32 mouse cellular contexts compared by ENCODE assay signal in genomic region chr10:15397114-15397513, GRCm38 (mm10).
DNase-seq lines count a peak whose midpoint lies in the region; ATAC-seq and TF ChIP-seq lines count a peak whose summit lies in the region.
"Had no signal": no experiment of that assay in that cellular context is flagged by ENCODE, and none has a peak within 500 bp of the region (broad histone marks: within the 10 kb centered on the region; RNA-seq: fewer than 3 reads in every experiment).

No protein-coding gene starts in this region.

- H3K4me3 ChIP-seq in forebrain, embryonic 13.5 days = no peak overlapping the region
- no peak overlapping the region for H3K4me3 ChIP-seq in forebrain, embryonic 16.5 days (replicated peaks; ENCODE audit: low read length)
- no peak overlapping the region for H3K4me3 ChIP-seq in limb, embryonic 14.5 days (replicated peaks; ENCODE audit: low read length)
- H3K4me3 ChIP-seq in limb, embryonic 10.5 days = no peak overlapping the region
- H3K4me3 ChIP-seq in midbrain, postnatal 0 days (ENCODE audit: low read depth, low read length) = no peak overlapping the region
- no peak overlapping the region for H3K4me3 ChIP-seq in midbrain, embryonic 16.5 days (ENCODE audit: low read depth, low read length)
- H3K4me3 ChIP-seq: embryonic facial prominence, embryonic 13.5 days; erythroblast, embryonic 14.5 days; forebrain, embryonic 12.5 days; heart, adult 2 months; heart, embryonic 12.5 days; intestine, embryonic 15.5 days had no signal

- no peak overlapping the region for H3K9ac ChIP-seq in forebrain, embryonic 13.5 days
- no peak overlapping the region for H3K9ac ChIP-seq in forebrain, embryonic 16.5 days (replicated peaks; ENCODE audit: low read depth, low read length)
- H3K9ac ChIP-seq in limb, embryonic 14.5 days (ENCODE audit: low read depth, low read length, severe bottlenecking) = no peak overlapping the region
- no peak overlapping the region for H3K9ac ChIP-seq in midbrain, postnatal 0 days (replicated peaks; ENCODE audit: low read length, poor library complexity, severe bottlenecking)
- no peak overlapping the region for H3K9ac ChIP-seq in midbrain, embryonic 16.5 days (ENCODE audit: low read depth, low read length)
- H3K9ac ChIP-seq: embryonic facial prominence, embryonic 13.5 days; forebrain, embryonic 12.5 days; heart, embryonic 12.5 days; intestine, embryonic 15.5 days had no signal

- TF ChIP-seq CTCF in midbrain, postnatal 0 days (IDR thresholded peaks at IDR 0.05) = no peak
- TF ChIP-seq CTCF in brain, embryonic 14.5 days (IDR thresholded peaks at IDR 0.05; ENCODE audit: borderline replicate concordance, extremely low read depth, insufficient read depth, insufficient read length) = no peak

- H3K4me2 ChIP-seq in forebrain, embryonic 13.5 days = no peak overlapping the region
- H3K4me2 ChIP-seq in forebrain, embryonic 16.5 days (ENCODE audit: low read length) = no peak overlapping the region
- no peak overlapping the region for H3K4me2 ChIP-seq in limb, embryonic 14.5 days (replicated peaks; ENCODE audit: low read depth, low read length, severe bottlenecking)
- no peak overlapping the region for H3K4me2 ChIP-seq in midbrain, postnatal 0 days (ENCODE audit: low read depth, low read length, poor library complexity, severe bottlenecking)
- H3K4me2 ChIP-seq in midbrain, embryonic 16.5 days (ENCODE audit: low read length) = no peak overlapping the region
- H3K4me2 ChIP-seq: embryonic facial prominence, embryonic 13.5 days; forebrain, embryonic 12.5 days; heart, embryonic 12.5 days; intestine, embryonic 15.5 days; midbrain, embryonic 11.5 days had no signal

- H3K27ac ChIP-seq in forebrain, embryonic 13.5 days = no peak overlapping the region
- H3K27ac ChIP-seq in forebrain, embryonic 16.5 days (ENCODE audit: low read length) = no peak overlapping the region
- no peak overlapping the region for H3K27ac ChIP-seq in limb, embryonic 14.5 days (replicated peaks; ENCODE audit: low read depth, low read length)
- H3K27ac ChIP-seq in limb, embryonic 10.5 days = no peak overlapping the region
- no peak overlapping the region for H3K27ac ChIP-seq in midbrain, postnatal 0 days (ENCODE audit: low read depth, low read length)
- H3K27ac ChIP-seq in midbrain, embryonic 16.5 days (ENCODE audit: low read length) = no peak overlapping the region
- H3K27ac ChIP-seq: embryonic facial prominence, embryonic 13.5 days; forebrain, embryonic 12.5 days; heart, adult 2 months; intestine, embryonic 15.5 days; kidney, postnatal 0 days had no signal

- no peak for TF ChIP-seq POLR2A in limb, embryonic 14.5 days (IDR thresholded peaks at IDR 0.05; ENCODE audit: borderline replicate concordance, extremely low read depth, insufficient read depth, insufficient read length)
- no peak for TF ChIP-seq POLR2A in brain, embryonic 14.5 days (IDR thresholded peaks at IDR 0.05; ENCODE audit: borderline replicate concordance, extremely low read depth, insufficient read depth, insufficient read length, poor library complexity, severe bottlenecking)

- 59% methylated on average over 1 of the region's 1 CpGs for WGBS in forebrain, embryonic 13.5 days
- WGBS in forebrain, embryonic 16.5 days = 18% methylated on average over 1 of the region's 1 CpGs
- WGBS in limb, embryonic 14.5 days = 28% methylated on average over 1 of the region's 1 CpGs
- WGBS in limb, embryonic 10.5 days = 96% methylated on average over 1 of the region's 1 CpGs
- WGBS in midbrain, postnatal 0 days = 53% methylated on average over 1 of the region's 1 CpGs
- WGBS in midbrain, embryonic 16.5 days = 57% methylated on average over 1 of the region's 1 CpGs

- H3K36me3 ChIP-seq in forebrain, embryonic 13.5 days (ENCODE audit: poor library complexity, severe bottlenecking) = no peaks in the 10 kb centered on the region
- H3K36me3 ChIP-seq in forebrain, embryonic 16.5 days (ENCODE audit: control insufficient read depth, insufficient read depth) = no peaks in the 10 kb centered on the region
- no peaks in the 10 kb centered on the region for H3K36me3 ChIP-seq in limb, embryonic 14.5 days (ENCODE audit: control insufficient read depth, insufficient read depth, low read length)
- H3K36me3 ChIP-seq in limb, embryonic 10.5 days = no peaks in the 10 kb centered on the region
- H3K36me3 ChIP-seq in midbrain, postnatal 0 days (ENCODE audit: insufficient read depth, low read length) = no peaks in the 10 kb centered on the region
- H3K36me3 ChIP-seq in midbrain, embryonic 16.5 days (ENCODE audit: control insufficient read depth, insufficient read depth, low read length) = no peaks in the 10 kb centered on the region
- H3K36me3 ChIP-seq: embryonic facial prominence, embryonic 13.5 days; forebrain, embryonic 12.5 days; heart, embryonic 12.5 days; intestine, embryonic 15.5 days had no signal

- no peaks in the 10 kb centered on the region for H3K9me3 ChIP-seq in forebrain, embryonic 13.5 days (replicated peaks)
- no peaks in the 10 kb centered on the region for H3K9me3 ChIP-seq in forebrain, embryonic 16.5 days (ENCODE audit: control insufficient read depth, low read length)
- no peaks in the 10 kb centered on the region for H3K9me3 ChIP-seq in limb, embryonic 14.5 days (ENCODE audit: control insufficient read depth, low read length)
- no peaks in the 10 kb centered on the region for H3K9me3 ChIP-seq in limb, embryonic 10.5 days (replicated peaks)
- no peaks in the 10 kb centered on the region for H3K9me3 ChIP-seq in midbrain, postnatal 0 days (ENCODE audit: low read length)
- no peaks in the 10 kb centered on the region for H3K9me3 ChIP-seq in midbrain, embryonic 16.5 days (replicated peaks; ENCODE audit: control insufficient read depth, low read length, poor library complexity, severe bottlenecking)
- H3K9me3 ChIP-seq: embryonic facial prominence, embryonic 13.5 days; forebrain, embryonic 12.5 days; heart, embryonic 12.5 days; intestine, embryonic 15.5 days had no signal

- DNase-seq in limb, embryonic 14.5 days (ENCODE audit: low spot score) = peak; percentile 41
- DNase-seq in limb, embryonic 10.5 days (ENCODE audit: low spot score) = no peak
- peak; percentile 36 for DNase-seq in midbrain, postnatal 0 days (ENCODE audit: low spot score)
- DNase-seq in brain, embryonic 14.5 days (ENCODE audit: low read depth) = peak; percentile 58
- DNase-seq in ovary, postnatal 10 days (ENCODE audit: low spot score) = no peak
- DNase-seq: adrenal gland, postnatal 14 days; cerebellum, adult 11-12 months; cerebellum, adult 9-11 months; embryo, embryonic 11 days; heart, adult 2 months; heart, postnatal 4 days; kidney, adult 8-10 months; kidney, postnatal 4 days; layer of hippocampus, postnatal 36 days; left cerebral cortex, postnatal 4 days; liver; right cerebral cortex, adult 18-20 months; spleen, adult 18-20 months; thymus, adult 2 months; thymus, postnatal 36 days had no signal

- H3K4me1 ChIP-seq in forebrain, embryonic 13.5 days = no peaks in the 10 kb centered on the region
- H3K4me1 ChIP-seq in forebrain, embryonic 16.5 days (replicated peaks; ENCODE audit: control insufficient read depth, insufficient read depth, low read length) = no peaks in the 10 kb centered on the region
- H3K4me1 ChIP-seq in limb, embryonic 14.5 days (ENCODE audit: control insufficient read depth, insufficient read depth, low read length) = no peaks in the 10 kb centered on the region
- no peaks in the 10 kb centered on the region for H3K4me1 ChIP-seq in limb, embryonic 10.5 days
- no peaks in the 10 kb centered on the region for H3K4me1 ChIP-seq in midbrain, postnatal 0 days (ENCODE audit: insufficient read depth, low read length)
- no peaks in the 10 kb centered on the region for H3K4me1 ChIP-seq in midbrain, embryonic 16.5 days (ENCODE audit: control insufficient read depth, insufficient read depth, low read length)
- H3K4me1 ChIP-seq: forebrain, embryonic 12.5 days; heart, embryonic 12.5 days; intestine, embryonic 15.5 days had no signal

- ATAC-seq in forebrain, embryonic 13.5 days = 0 out of 2 replicates have a peak, but pooled peaks have one; percentile 43
- no peak for ATAC-seq in forebrain, embryonic 16.5 days
- ATAC-seq in limb, embryonic 14.5 days (ENCODE audit: low FRiP score, low read depth) = no peak
- no peak for ATAC-seq in midbrain, postnatal 0 days (ENCODE audit: low FRiP score)
- no peak for ATAC-seq in midbrain, embryonic 16.5 days
- ATAC-seq: hindbrain, embryonic 16.5 days; intestine, embryonic 15.5 days; Patski had no signal

- H3K27me3 ChIP-seq in forebrain, embryonic 13.5 days = no peaks in the 10 kb centered on the region
- no peaks in the 10 kb centered on the region for H3K27me3 ChIP-seq in forebrain, embryonic 16.5 days (replicated peaks; ENCODE audit: control insufficient read depth, insufficient read depth, low read length)
- H3K27me3 ChIP-seq in limb, embryonic 14.5 days (ENCODE audit: control insufficient read depth, insufficient read depth, low read length) = no peaks in the 10 kb centered on the region
- H3K27me3 ChIP-seq in limb, embryonic 10.5 days (ENCODE audit: low read depth, poor library complexity, severe bottlenecking) = no peaks in the 10 kb centered on the region
- no peaks in the 10 kb centered on the region for H3K27me3 ChIP-seq in midbrain, postnatal 0 days (ENCODE audit: insufficient read depth, low read length)
- no peaks in the 10 kb centered on the region for H3K27me3 ChIP-seq in midbrain, embryonic 16.5 days (ENCODE audit: control insufficient read depth, insufficient read depth, low read depth, low read length)
- H3K27me3 ChIP-seq: embryonic facial prominence, embryonic 13.5 days; forebrain, embryonic 12.5 days; heart, embryonic 12.5 days; intestine, embryonic 15.5 days had no signal

Comparison
In these comparisons a context has a peak if more than half of its experiments do, and no peak if none do; other contexts are left out.
1. DNase-seq: peak in limb, embryonic 14.5 days (single experiment), midbrain, postnatal 0 days (single experiment) and brain, embryonic 14.5 days (single experiment); none in limb, embryonic 10.5 days (single experiment) and ovary, postnatal 10 days (single experiment).